Mouse (Mus musculus): ENCODE measurements around the gene Nit1.

DNA sequence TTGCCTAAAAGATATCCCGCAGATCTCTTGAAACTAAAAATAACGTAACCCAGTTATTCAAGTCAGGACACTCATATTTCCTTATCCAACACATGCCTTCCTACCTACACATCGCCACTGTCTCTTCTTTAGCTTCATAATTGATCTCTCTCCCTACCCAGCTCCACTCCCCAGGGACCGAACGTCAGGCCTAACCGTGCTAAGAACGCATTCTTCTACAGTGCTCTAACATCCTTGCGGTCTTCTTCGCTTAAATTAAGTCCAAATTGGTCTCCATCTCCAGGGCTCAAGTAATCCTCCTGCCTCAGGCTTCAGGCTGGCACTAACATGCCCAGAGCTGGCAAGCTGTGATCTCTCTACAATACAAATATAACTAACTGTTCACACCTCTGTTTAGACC lies 17.2 kb downstream of the Nit1 start:
- TF ChIP-seq CTCF (IDR thresholded peaks at IDR 0.05; ENCODE audit: borderline replicate concordance, insufficient read depth, low read depth, low read length) = no peak
- no peak for TF ChIP-seq POLR2A (IDR thresholded peaks at IDR 0.05; ENCODE audit: borderline replicate concordance, insufficient read depth, low read length)
